Mouse (Mus musculus) MEL (cell line): ENCODE results near the gene Mapk10.

Source experiments
- CTCF ChIP-seq, 3 experiments: IDR thresholded peaks in 2 of 3; conservative IDR thresholded peaks in 1 of 3; 2 replicates each; pipeline ENCODE4 v1.5.1; 2011 to 2012; ENCODE audit warnings: low read length in 3 of 3, low read depth in 2 of 3, mild to moderate bottlenecking in 2 of 3, improper control_type of control experiment in 1 of 3, inconsistent platforms in 1 of 3, mixed read lengths in 1 of 3, moderate library complexity in 1 of 3; ENCODE audit not compliant: control insufficient read depth in 1 of 3, insufficient read depth in 1 of 3, poor library complexity in 1 of 3, severe bottlenecking in 1 of 3
- EP300 ChIP-seq, 2 experiments: IDR thresholded peaks; 2 replicates each; pipeline ENCODE4 v1.6.1; 2011; ENCODE audit warnings: improper control_type of control experiment in 2 of 2, low read length in 2 of 2, low read depth in 1 of 2, mild to moderate bottlenecking in 1 of 2
- GATA1 ChIP-seq: IDR thresholded peaks from 2 replicates; pipeline ENCODE4 v1.6.1; 2011; ENCODE audit warnings: low read depth, low read length, improper control_type of control experiment
- MAFK ChIP-seq: IDR thresholded peaks from 2 replicates; pipeline ENCODE4 v1.6.1; 2011; ENCODE audit warnings: low read depth, mild to moderate bottlenecking, low read length, improper control_type of control experiment, borderline replicate concordance
- POLR2A ChIP-seq, 2 experiments: IDR thresholded peaks; 2 replicates each; pipeline ENCODE4 v1.6.1; 2011 to 2012; ENCODE audit warnings: low read length in 2 of 2, mild to moderate bottlenecking in 2 of 2, control low read depth in 1 of 2, improper control_type of control experiment in 1 of 2, low read depth in 1 of 2, moderate library complexity in 1 of 2; ENCODE audit not compliant: control insufficient read depth in 1 of 2, insufficient read depth in 1 of 2, poor library complexity in 1 of 2
- SMC3 ChIP-seq: IDR thresholded peaks from 2 replicates; pipeline ENCODE4 v1.6.1; 2011; ENCODE audit warnings: low read depth, low read length, improper control_type of control experiment
- USF1 ChIP-seq: IDR thresholded peaks from 2 replicates; pipeline ENCODE4 v1.6.1; 2014; ENCODE audit warnings: low read depth, mild to moderate bottlenecking, inconsistent platforms, low read length, improper control_type of control experiment, moderate library complexity
- USF2 ChIP-seq, 2 experiments: IDR thresholded peaks; 2 replicates each; pipeline ENCODE4 v1.6.1; 2011 to 2012; ENCODE audit warnings: improper control_type of control experiment in 2 of 2, low read length in 2 of 2, borderline replicate concordance in 1 of 2, inconsistent platforms in 1 of 2, low read depth in 1 of 2, mild to moderate bottlenecking in 1 of 2; ENCODE audit not compliant: insufficient read depth in 1 of 2

DNA sequence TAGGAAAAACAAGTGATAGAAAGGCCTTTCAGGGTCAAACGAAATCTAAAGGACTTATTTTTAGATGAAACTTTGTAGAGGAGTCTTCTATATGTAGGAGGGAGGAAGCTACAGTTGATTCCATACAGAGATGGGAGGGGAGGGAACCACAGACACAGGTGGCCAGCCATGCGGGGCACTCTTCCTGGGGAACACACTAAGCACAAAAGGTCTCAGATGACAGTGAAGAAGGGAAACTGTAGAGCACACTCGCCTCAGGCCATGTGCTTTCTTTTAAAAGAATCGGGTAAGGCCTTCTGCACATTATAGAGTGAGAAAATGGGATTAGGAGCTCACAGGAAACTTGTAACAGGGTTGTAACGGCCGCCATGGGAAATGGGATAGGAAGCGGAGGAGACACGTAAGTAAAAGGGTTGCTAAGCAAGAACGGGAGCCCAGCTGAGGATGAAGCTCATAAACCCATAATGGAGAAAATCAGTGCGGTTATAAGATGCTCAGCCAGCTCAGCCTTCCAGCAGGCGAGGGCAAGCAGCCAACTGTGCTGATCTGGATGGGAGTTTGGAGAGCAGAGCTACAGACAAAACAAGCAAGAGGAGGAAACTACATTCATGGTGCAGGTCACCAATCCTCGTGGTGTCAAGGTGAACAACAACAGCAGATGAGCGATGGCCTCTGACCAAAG lies 182.1 kb downstream of the Mapk10 start:
- TF ChIP-seq USF2 (IDR thresholded peaks at IDR 0.05; ENCODE audit: borderline replicate concordance in 1 of 2, insufficient read depth in 1 of 2, low read depth in 1 of 2, low read length in 2 of 2) (no peak), POLR2A (IDR thresholded peaks at IDR 0.05; ENCODE audit: control insufficient read depth in 1 of 2, insufficient read depth in 1 of 2, low read depth in 1 of 2, low read length in 2 of 2, poor library complexity in 1 of 2) (no peak), SMC3 (no peak), GATA1 (no peak), CTCF (IDR thresholded peaks at IDR 0.05 in 2 of 3, conservative IDR thresholded peaks at IDR 0.05 in 1 of 3; ENCODE audit: control insufficient read depth in 1 of 3, insufficient read depth in 1 of 3, low read depth in 2 of 3, low read length in 3 of 3, poor library complexity in 1 of 3, severe bottlenecking in 1 of 3) (no peak), EP300 (IDR thresholded peaks at IDR 0.05; ENCODE audit: low read depth in 1 of 2, low read length in 2 of 2) (no peak), MAFK (no peak), USF1 (no peak)
